Mouse (Mus musculus): Measurements from ENCODE around the gene Atg3. TPM values are rescaled to one million over a fixed set of nuclear protein-coding genes. Genes with fewer than 3 reads are reported as not detected.

Gene Atg3
- polyA plus RNA-seq (2017; shearing (Covaris generic)), result 25.6 TPM

DNA sequence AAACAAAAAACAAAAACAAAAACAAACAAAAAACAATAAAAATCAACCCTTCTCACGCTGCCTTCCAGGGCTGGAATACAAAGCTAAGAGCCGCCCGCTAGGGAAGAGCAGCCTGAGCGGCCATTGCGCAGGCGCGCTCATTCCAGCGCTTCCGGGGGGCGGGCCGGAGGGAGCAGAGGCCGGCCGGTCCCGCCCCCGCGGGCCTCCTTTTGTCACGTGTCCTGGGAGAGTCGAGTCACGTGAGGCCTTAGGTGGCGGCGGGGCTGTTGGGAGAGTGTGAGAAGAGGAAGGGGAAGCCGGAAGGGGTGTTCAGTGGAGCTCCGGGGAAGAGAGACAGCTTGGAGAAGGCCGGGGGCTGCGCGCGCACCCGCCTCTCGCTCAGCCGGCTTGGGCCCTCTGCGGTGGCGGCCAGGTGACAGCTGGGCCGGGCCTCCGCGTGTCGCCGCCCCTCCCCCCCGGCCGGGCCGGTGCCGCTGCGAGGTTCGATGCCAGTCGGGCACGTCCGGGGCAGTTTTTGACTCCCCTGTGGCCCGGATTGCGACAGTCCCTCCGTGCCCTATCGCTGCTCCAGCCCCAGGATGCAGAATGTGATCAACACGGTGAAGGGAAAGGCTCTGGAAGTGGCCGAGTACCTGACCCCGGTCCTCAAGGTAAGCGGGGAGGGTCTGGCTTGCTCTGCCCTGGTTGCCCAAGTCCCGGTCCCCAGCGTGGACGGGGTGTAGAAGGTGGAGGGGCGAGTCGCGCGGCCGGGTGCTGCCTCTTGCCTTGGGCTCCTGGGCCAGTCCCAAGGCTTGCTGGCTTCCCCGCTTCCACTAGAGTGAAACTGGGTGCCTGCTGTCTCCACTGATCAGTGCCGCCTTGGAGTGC is at the start of gene Atg3, which contains the start of gene Slc35a5:
Gene Atg3, plus strand, starts transcription at position 264 of the 867 bp plus-strand sequence.
Gene Slc35a5, minus strand, starts transcription at position 185 of the 867 bp plus-strand sequence.

DNA sequence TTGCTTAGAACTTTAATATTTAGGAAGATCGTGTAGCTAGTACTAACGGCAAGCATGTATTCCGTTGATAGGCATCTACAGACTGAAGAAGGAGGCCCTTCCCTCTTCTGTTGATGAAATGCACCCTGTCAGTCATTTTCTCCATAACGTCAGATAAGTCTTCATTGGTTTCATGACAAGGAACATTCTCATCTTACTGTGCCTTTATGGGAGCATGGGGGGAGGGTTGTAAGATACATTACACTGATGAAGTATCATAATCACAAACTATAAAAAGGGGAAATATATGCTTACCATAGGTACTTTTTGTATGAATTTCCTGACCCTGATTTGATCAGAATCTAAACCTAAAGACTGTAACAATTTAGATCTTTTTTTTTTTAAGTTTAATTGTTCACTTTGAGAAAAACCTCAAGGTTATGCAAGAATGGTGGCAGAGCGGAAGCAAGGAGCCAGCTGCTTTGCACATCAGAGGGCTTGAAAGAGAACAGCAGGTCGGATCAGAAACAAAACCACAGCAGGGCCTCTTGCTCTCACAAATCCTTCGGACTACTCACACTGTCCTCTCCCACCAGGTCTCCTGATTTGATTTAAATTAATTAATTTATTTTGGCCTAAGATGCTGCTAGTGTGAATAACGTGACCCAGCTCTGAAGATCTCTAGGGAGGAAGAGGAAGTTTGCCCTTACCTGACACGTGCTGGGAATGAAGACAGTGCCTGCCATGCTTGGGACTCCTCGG is 65.2 kb downstream of the Atg3 start, which contains the start of gene Btla:
Gene Btla, plus strand, starts transcription at position 668 of the 741 bp plus-strand sequence.

Other genes starting within 250 kb of the Atg3 start
- gene Cd200r3, start 215.1 kb upstream of the Atg3 start, polyA plus RNA-seq (2017; shearing (Covaris generic)), result 1.1 TPM
- gene Ccdc80, start 65.4 kb upstream of the Atg3 start, polyA plus RNA-seq (2017; shearing (Covaris generic)), result 1.2 TPM
- 52.9 TPM for gene Slc35a5, start 79 bp upstream of the Atg3 start, polyA plus RNA-seq (2017; shearing (Covaris generic))
- 87.1 TPM for gene Btla, start 65.5 kb downstream of the Atg3 start, polyA plus RNA-seq (2017; shearing (Covaris generic))

Measured in activated CD4-positive, CD25-positive, alpha-beta regulatory T cell, adult 9 weeks (primary cell).